Mouse (Mus musculus): ENCODE measurements around the gene Mphosph9.
A peak's percentile ranks its signal among the peaks of the same experiment; 100 is the strongest.

Gene Mphosph9

DNA sequence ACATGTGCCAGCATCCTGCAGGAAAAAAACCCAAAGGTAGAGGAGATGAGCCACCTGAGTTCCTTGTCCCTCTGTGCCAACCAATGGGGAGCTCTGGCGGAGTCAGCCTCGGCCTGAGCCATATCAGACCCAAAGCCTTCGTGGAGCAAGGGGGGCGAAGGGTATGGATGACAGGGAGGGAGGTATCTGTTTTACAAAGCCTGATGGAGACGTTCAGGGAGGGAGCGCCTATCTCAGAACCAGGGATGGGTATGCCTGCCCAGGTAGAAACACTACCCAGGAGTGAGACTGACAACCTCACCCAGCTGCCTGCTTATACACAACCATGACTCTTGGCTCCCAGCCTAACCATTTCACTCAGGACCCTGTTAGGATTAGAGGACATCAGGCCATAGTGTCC lies 111.4 kb downstream of the Mphosph9 start:
- no peak for DNase-seq (ENCODE audit: extremely low read depth, low read depth)

DNA sequence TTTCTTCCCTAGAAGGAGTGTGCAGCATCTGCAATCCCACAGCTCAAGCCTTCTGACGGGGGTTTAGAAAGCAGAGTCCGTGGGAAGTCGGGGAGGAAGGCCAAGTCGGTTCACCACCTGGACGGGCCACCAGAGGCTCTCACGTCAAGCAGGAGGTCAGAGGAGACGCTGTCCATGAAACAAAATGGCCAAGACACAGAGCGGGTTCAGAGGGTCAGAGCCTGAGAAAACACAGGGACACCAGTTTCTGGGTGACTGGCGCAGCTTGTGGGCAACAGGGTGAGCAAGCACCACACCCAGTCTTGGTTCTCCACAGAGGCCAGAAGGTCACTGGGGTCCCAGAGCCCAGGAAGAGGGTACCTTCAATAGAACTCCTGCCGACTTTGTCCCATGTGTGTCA lies 112.1 kb downstream of the Mphosph9 start:
- DNase-seq (ENCODE audit: extremely low read depth, low read depth) = no peak

GRCm38 (mm10) chr5:124214516-124215145 lies 113.1 kb downstream of the Mphosph9 start:
- DNase-seq (ENCODE audit: extremely low read depth, low read depth) = no peak

GRCm38 (mm10) chr5:124213588-124214469 lies 113.9 kb downstream of the Mphosph9 start:
- DNase-seq (ENCODE audit: extremely low read depth, low read depth) = no peak

DNA sequence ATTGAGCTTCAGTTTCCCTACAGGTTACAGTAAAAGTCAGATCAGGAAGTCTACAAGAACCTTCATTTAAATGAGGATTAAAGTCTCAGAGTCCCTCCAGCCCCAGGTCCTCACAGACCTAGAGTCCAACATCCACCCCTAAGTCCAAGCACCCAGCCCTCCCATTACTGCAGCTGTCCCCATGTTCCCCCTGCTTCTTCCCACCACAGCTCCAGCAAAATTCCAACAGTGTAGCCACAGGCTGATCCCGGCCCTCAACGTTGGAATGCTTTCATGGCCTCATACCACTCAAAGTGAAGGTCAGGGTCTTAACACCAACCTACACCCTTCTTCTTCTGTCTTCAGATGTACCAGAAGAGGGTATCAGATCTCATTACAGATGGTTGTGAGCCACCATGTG lies 116.1 kb downstream of the Mphosph9 start:
- no peak for DNase-seq (ENCODE audit: extremely low read depth, low read depth)

DNA sequence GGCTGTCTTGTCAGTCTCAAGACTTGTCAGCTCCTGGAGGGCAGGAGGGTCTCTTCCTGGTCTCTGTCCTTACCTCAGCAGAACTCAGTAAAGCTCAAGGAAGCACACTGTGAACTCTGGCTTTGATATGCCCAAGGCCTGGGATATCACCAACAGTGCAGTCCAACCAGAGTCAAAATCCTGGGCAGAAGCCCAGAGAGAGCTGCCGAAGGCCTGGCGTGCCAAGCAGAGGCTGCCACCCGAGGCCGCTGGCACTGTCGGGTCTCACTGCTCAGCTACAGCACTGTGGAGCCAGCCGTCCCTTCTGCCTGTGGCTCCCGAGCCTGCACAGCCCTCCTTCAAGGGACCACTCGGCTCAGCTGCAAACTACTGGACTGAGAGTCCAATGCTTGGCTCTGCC lies 116.5 kb downstream of the Mphosph9 start:
- DNase-seq (ENCODE audit: extremely low read depth, low read depth) = no peak

GRCm38 (mm10) chr5:124210281-124211016 lies 117.3 kb downstream of the Mphosph9 start:
- DNase-seq (ENCODE audit: extremely low read depth, low read depth) = no peak

GRCm38 (mm10) chr5:124209850-124210249 lies 117.9 kb downstream of the Mphosph9 start:
- DNase-seq (ENCODE audit: extremely low read depth, low read depth) = no peak

DNA sequence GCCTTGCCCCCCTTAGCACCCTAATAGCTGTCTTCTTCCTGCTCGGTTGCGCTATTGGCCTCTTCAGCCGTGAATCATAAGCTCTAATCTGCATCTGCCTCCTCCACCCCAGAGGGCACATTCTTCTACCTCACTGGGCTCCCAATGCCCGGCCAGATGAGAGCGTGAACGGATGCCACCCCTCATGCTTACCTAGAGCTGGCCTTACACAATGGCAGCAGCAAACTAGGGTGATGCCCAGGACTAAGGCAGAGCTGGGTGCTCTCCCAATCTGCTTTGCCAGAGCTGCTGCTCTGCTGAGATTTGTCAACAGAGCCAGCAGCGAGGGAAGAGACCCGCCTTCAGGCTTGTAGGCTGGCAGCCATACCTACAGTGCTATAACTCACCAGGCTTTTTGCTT lies 119.7 kb downstream of the Mphosph9 start:
- no peak for DNase-seq (ENCODE audit: extremely low read depth, low read depth)

DNA sequence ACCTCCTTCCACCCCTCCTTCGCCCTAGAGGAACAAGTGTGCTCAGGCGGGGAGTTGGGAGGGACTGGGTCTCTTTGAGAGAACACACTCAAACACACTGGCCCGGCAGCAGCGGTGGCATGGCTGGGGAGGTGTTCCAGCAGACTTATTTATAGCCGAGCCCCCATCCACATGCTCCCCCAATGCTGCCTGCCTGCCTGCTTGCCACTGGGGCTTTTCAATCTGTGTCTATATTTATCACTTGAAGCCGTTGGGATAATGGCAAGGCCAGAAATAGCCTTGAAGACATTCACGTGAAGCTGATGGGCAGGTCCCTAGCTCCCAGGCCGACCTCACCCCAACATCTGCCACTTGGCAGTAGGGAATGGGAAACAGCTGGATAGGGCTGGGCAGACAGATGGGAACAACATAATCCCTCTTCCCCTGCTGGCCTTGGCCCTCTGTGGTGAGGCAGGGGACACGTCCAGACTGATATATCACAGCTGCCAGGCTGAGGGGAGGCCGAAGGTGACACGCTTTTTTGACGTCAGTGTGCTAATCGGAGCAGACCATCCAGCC lies 121.2 kb downstream of the Mphosph9 start:
- no peak for DNase-seq (ENCODE audit: extremely low read depth, low read depth)

GRCm38 (mm10) chr5:124205809-124206380 lies 121.9 kb downstream of the Mphosph9 start:
- no peak for DNase-seq (ENCODE audit: extremely low read depth, low read depth)

GRCm38 (mm10) chr5:124205211-124205610 lies 122.6 kb downstream of the Mphosph9 start:
- no peak for DNase-seq (ENCODE audit: extremely low read depth, low read depth)

- peak; percentile 25 for DNase-seq (ENCODE audit: extremely low read depth, low read depth)
Observed at GRCm38 (mm10) chr5:124204127-124204794, 123.5 kb downstream of the Mphosph9 start.

DNA sequence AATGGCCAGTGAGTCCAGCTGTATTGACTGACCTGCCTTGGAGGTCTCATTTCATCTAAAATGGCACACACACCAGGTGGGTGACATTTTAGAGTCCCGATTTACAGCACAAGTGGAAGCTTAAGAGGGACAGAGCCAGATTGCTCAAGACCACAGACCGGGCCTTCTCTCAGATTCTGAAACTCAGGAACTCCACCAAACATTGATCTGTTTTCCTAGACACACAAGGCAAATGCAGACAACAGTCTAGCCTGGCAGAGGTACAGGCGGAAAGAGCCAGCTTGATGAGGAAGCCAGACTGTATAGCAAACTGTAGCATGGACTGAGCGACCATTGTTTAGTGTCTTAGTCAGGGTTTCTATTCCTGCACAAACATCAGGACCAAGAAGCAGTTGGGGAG lies 124.5 kb downstream of the Mphosph9 start:
- no peak for DNase-seq (ENCODE audit: extremely low read depth, low read depth)

DNA sequence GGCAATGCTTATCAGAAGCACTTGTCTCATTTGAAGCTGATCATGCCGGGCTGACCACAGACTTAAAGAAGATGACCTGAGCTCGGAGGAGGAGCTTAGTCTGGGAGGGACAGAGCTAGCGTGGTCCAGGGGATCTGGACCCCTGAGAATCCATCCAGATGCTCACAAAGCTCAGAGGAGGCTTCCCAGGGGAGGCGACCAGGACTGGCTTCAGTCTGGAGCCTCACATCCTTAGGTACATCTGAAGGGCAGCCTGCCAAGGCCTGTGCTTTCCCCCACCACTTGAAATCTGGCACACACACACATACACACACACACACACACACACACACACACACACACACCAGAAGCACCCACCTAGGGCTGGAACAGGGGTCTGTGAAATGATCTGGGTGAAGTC lies 125.7 kb downstream of the Mphosph9 start:
- no peak for DNase-seq (ENCODE audit: extremely low read depth, low read depth)

DNA sequence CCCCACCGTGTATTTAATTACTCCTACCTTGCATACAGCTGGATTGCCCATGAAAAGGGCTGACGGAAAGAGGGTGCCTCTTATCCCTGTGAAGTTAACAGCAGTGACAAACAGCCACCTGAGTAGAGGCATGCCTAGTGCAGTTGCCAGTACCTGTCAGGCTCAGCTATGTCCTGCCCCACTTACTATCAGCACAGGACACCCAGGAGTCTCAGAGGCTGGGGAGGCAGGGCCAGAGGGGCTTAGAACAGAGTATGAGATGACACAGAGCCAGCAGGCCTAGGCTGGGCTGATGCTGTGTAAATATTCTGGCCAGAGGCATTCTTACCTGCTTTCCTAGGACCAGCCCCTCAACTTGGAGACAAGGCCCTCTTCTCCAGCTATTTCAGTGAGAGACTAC lies 126.2 kb downstream of the Mphosph9 start:
- no peak for DNase-seq (ENCODE audit: extremely low read depth, low read depth)

Measured in MEL-GATA-1-ER (cell line).